Mouse (Mus musculus): ENCODE results near the gene Dolk. TPM values are rescaled to one million over a fixed set of nuclear protein-coding genes. Genes with fewer than 3 reads are reported as not detected.

The Dolk gene
- 6.3 and 6.7 TPM in 2 replicates for polyA plus RNA-seq (2012; rRNA removed)

DNA sequence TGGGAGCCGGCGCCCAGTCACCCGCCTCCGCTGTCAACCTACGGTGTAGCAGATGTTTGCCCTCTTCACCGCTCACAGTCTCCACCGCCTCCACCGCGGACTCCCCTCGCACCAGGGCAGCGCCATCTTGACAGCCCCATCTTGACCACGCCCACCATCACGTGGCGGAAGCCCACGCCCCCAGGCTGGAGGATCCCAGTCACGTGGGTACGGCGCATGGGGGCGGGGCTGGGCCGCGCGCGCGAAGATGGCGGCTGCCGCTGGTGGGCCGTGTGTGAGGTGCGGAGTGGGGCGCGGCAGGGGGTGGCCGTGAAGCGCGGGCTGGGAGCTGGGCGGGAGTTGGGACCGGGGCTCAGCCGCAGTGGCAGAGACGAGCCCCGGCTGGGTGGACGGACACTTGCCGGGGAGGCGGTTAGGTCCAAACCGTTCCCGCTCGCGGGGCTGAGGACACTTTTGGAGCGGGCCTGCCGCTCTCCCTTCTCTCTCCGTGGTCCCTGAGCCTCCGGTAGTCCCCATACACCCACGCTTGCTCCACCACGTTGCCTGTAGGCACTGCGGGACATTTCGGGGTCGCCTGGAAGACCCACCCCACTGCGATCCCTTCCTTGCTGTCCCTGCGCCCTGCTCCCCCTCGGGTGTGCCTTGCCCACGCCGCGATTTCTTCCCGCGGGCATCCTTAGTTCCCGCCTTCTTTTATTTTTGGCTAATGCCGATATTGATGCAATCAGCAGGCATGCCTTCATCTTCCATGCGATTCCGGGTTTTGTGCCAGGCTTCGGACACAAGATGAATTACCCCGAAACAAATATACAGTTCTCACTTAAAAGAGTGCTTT lies at the start of gene Dolk, which contains the start of gene Nup188:
Dolk (minus strand) TSS at position 143 of the 835 bp plus-strand sequence.
Nup188 (plus strand) TSS at position 206 of the 835 bp plus-strand sequence.

GRCm38 (mm10) chr2:30280743-30281142 lies 5.4 kb downstream of the Dolk start, which contains the start of gene Gm28038:
Gene Gm28038, plus strand, starts transcription at chr2:30281043.

GRCm38 (mm10) chr2:30265767-30266253 lies 20.3 kb downstream of the Dolk start, which contains the start of gene Phyhd1:
Gene Phyhd1, plus strand, starts transcription at chr2:30266203.

GRCm38 (mm10) chr2:30240267-30240666 lies 45.9 kb downstream of the Dolk start, which contains the start of gene Gm28035:
Gene Gm28035, plus strand, starts transcription at chr2:30240567.

GRCm38 (mm10) chr2:30237199-30237880 lies 48.8 kb downstream of the Dolk start, which contains the start of gene Lrrc8a:
Gene Lrrc8a, plus strand, starts transcription at chr2:30237715.

Other genes starting within 250 kb of the Dolk start
- gene Wdr34, start 237.5 kb downstream of the Dolk start, polyA plus RNA-seq (2012; rRNA removed) = 5.3 and 5.4 TPM in 2 replicates
- 100 and 111 TPM in 2 replicates for gene Set, start 229.0 kb downstream of the Dolk start, polyA plus RNA-seq (2012; rRNA removed)
- gene Pkn3, start 208.7 kb downstream of the Dolk start, polyA plus RNA-seq (2012; rRNA removed) = 2.3 and 2.7 TPM in 2 replicates
- 33.0 and 37.5 TPM in 2 replicates for gene Zdhhc12, start 192.7 kb downstream of the Dolk start, polyA plus RNA-seq (2012; rRNA removed)
- gene Zer1, start 161.7 kb downstream of the Dolk start, polyA plus RNA-seq (2012; rRNA removed) = 8.0 and 9.3 TPM in 2 replicates
- 12.2 and 12.7 TPM in 2 replicates for gene Tbc1d13, start 152.6 kb downstream of the Dolk start, polyA plus RNA-seq (2012; rRNA removed)
- 32.1 and 36.9 TPM in 2 replicates for gene Endog, start 114.8 kb downstream of the Dolk start, polyA plus RNA-seq (2012; rRNA removed)
- 14.3 and 15.6 TPM in 2 replicates for gene Spout1, start 107.9 kb downstream of the Dolk start, polyA plus RNA-seq (2012; rRNA removed)
- 57.7 and 63.7 TPM in 2 replicates for gene Kyat1, start 80.5 kb downstream of the Dolk start, polyA plus RNA-seq (2012; rRNA removed)
- 4.5 and 4.6 TPM in 2 replicates for gene Lrrc8a, start 48.6 kb downstream of the Dolk start, polyA plus RNA-seq (2012; rRNA removed)
- 2.3 and 2.4 TPM in 2 replicates for gene Gm28035, start 45.8 kb downstream of the Dolk start, polyA plus RNA-seq (2012; rRNA removed)
- gene Phyhd1, start 20.1 kb downstream of the Dolk start, polyA plus RNA-seq (2012; rRNA removed) = 54.6 and 54.7 TPM in 2 replicates
- not detected in 2 replicates for gene Gm28038, start 5.3 kb downstream of the Dolk start, polyA plus RNA-seq (2012; rRNA removed)
- gene Nup188, start 63 bp upstream of the Dolk start, polyA plus RNA-seq (2012; rRNA removed) = 8.1 and 9.4 TPM in 2 replicates
- gene Sh3glb2, start 73.0 kb upstream of the Dolk start, polyA plus RNA-seq (2012; rRNA removed) = 18.8 and 21.4 TPM in 2 replicates
- gene Miga2, start 77.9 kb upstream of the Dolk start, polyA plus RNA-seq (2012; rRNA removed) = 5.9 and 7.3 TPM in 2 replicates
- 12.5 and 13.9 TPM in 2 replicates for gene Dolpp1, start 105.9 kb upstream of the Dolk start, polyA plus RNA-seq (2012; rRNA removed)
- 27.3 and 30.7 TPM in 2 replicates for gene Crat, start 129.5 kb upstream of the Dolk start, polyA plus RNA-seq (2012; rRNA removed)
- gene Ptpa, start 129.7 kb upstream of the Dolk start, polyA plus RNA-seq (2012; rRNA removed) = 44.6 and 49.8 TPM in 2 replicates
- gene Ier5l, start 187.9 kb upstream of the Dolk start, polyA plus RNA-seq (2012; rRNA removed) = 1.0 and 1.2 TPM in 2 replicates

All from liver, embryonic 18 days (tissue).